Mouse (Mus musculus): ENCODE data around the gene Etl4. TPM values are rescaled to one million over a fixed set of nuclear protein-coding genes. Genes with fewer than 3 reads are reported as not detected.

Gene Etl4
- polyA plus RNA-seq, 1 experiment, result 19.0 TPM

GRCm38 (mm10) chr2:20404395-20404794 lies 494.8 kb downstream of the Etl4 start:
- Histone ChIP-seq H3K4me1 (ENCODE audit: control insufficient read depth, insufficient read depth, insufficient read length, low read length) (no peaks in the 10 kb centered on the region), H3K36me3 (ENCODE audit: control insufficient read depth, insufficient read depth, low read length) (no peaks in the 10 kb centered on the region), H3K27ac (ENCODE audit: insufficient read depth, low read depth, low read length) (no peak overlapping the region), H3K4me3 (ENCODE audit: low read depth, low read length) (no peak overlapping the region), H3K27me3 (ENCODE audit: control insufficient read depth, insufficient read depth, low read length) (no peaks in the 10 kb centered on the region)
- no peak for TF ChIP-seq CTCF (IDR thresholded peaks at IDR 0.05; ENCODE audit: extremely low read depth, insufficient read length, insufficient replicate concordance, low read depth, low read length)
- TF ChIP-seq POLR2A (IDR thresholded peaks at IDR 0.05; ENCODE audit: low read depth, low read length), result no peak
- 55% methylated on average over 1 of the region's 1 CpGs for WGBS

GRCm38 (mm10) chr2:20407101-20407500 lies 497.5 kb downstream of the Etl4 start:
- Histone ChIP-seq H3K27me3 (ENCODE audit: control insufficient read depth, insufficient read depth, low read length) (no peaks in the 10 kb centered on the region), H3K36me3 (ENCODE audit: control insufficient read depth, insufficient read depth, low read length) (no peaks in the 10 kb centered on the region), H3K4me3 (ENCODE audit: low read depth, low read length) (no peak overlapping the region), H3K4me1 (ENCODE audit: control insufficient read depth, insufficient read depth, insufficient read length, low read length) (no peaks in the 10 kb centered on the region), H3K27ac (ENCODE audit: insufficient read depth, low read depth, low read length) (no peak overlapping the region)
- TF ChIP-seq POLR2A (IDR thresholded peaks at IDR 0.05; ENCODE audit: low read depth, low read length), result no peak
- WGBS, result 74% methylated on average over 5 of the region's 5 CpGs

GRCm38 (mm10) chr2:20414856-20415255 lies 505.3 kb downstream of the Etl4 start:
- Histone ChIP-seq H3K27ac (ENCODE audit: insufficient read depth, low read depth, low read length) (no peak overlapping the region), H3K4me3 (ENCODE audit: low read depth, low read length) (no peak overlapping the region), H3K27me3 (ENCODE audit: control insufficient read depth, insufficient read depth, low read length) (no peaks in the 10 kb centered on the region), H3K4me1 (ENCODE audit: control insufficient read depth, insufficient read depth, insufficient read length, low read length) (no peaks in the 10 kb centered on the region), H3K36me3 (ENCODE audit: control insufficient read depth, insufficient read depth, low read length) (no peaks in the 10 kb centered on the region)
- TF ChIP-seq CTCF (IDR thresholded peaks at IDR 0.05; ENCODE audit: extremely low read depth, insufficient read length, insufficient replicate concordance, low read depth, low read length) (no peak), POLR2A (IDR thresholded peaks at IDR 0.05; ENCODE audit: low read depth, low read length) (no peak)
- 81% methylated on average over 4 of the region's 4 CpGs for WGBS

DNA sequence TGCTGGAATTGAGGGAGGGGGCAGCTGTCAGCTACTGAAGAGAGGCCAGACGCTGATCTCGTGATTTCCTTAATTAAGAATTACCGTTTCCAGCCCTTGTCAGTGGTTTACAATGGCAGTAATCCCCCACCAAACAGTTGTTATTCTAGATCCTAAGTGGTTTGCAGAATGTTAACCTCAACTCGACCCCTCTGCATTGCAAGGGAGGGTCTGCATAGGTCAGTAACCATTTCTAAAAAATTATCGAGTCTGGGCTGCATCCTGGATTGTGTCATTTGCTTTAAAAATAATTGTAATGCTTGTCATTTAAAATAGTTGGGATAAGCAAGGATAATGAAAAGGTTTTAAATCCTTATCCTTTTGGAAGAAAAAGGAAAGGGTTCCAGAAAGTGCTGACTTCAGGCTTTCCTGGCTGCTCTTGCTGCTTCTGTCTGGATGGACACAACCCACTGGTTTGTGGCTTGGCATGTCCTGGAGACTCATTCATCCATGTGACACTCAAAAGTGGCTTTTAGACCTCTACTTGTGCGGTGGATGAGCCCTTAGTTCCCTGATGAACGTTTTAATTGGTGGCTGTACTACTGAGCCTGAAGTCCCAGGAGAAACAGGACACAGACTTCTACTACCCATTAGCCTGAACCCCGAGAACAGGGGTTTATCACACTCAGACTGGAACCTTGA lies 507.5 kb downstream of the Etl4 start:
- WGBS, result 48% methylated on average over 8 of the region's 8 CpGs
- H3K27ac ChIP-seq (ENCODE audit: insufficient read depth, low read depth, low read length), result no peak overlapping the region
- no peak overlapping the region for H3K4me3 ChIP-seq (ENCODE audit: low read depth, low read length)
- TF ChIP-seq POLR2A (IDR thresholded peaks at IDR 0.05; ENCODE audit: low read depth, low read length), result no peak
- TF ChIP-seq CTCF (IDR thresholded peaks at IDR 0.05; ENCODE audit: extremely low read depth, insufficient read length, insufficient replicate concordance, low read depth, low read length), result no peak
- no peaks in the 10 kb centered on the region for H3K27me3 ChIP-seq (ENCODE audit: control insufficient read depth, insufficient read depth, low read length)
- no peaks in the 10 kb centered on the region for H3K36me3 ChIP-seq (ENCODE audit: control insufficient read depth, insufficient read depth, low read length)
- no peaks in the 10 kb centered on the region for H3K4me1 ChIP-seq (ENCODE audit: control insufficient read depth, insufficient read depth, insufficient read length, low read length)

GRCm38 (mm10) chr2:20417998-20418397 lies 508.4 kb downstream of the Etl4 start:
- Histone ChIP-seq H3K27ac (ENCODE audit: insufficient read depth, low read depth, low read length) (no peak overlapping the region), H3K36me3 (ENCODE audit: control insufficient read depth, insufficient read depth, low read length) (no peaks in the 10 kb centered on the region), H3K4me1 (ENCODE audit: control insufficient read depth, insufficient read depth, insufficient read length, low read length) (no peaks in the 10 kb centered on the region), H3K27me3 (ENCODE audit: control insufficient read depth, insufficient read depth, low read length) (no peaks in the 10 kb centered on the region), H3K4me3 (ENCODE audit: low read depth, low read length) (no peak overlapping the region)
- WGBS, result 81% methylated on average over 6 of the region's 6 CpGs
- TF ChIP-seq POLR2A (IDR thresholded peaks at IDR 0.05; ENCODE audit: low read depth, low read length) (no peak), CTCF (IDR thresholded peaks at IDR 0.05; ENCODE audit: extremely low read depth, insufficient read length, insufficient replicate concordance, low read depth, low read length) (no peak)

DNA sequence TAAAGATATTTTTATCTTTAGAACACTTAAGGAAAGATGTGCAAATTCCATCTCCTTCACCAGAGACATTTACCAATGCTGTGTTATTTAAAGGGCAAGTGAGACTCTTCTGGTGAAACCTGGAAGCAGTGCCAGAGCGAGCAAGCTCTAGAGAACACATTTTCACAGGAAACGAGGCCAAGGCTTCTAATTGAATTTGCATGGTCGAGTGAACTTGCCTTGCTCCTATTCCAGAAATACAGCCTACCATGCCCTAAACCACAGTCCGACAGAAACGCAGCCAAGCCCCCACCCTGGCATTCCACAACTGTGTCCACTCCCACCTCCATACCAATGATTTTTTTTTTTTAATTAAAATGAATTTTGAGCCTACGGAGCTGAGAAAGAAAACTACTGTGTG lies 510.4 kb downstream of the Etl4 start:
- WGBS, result 72% methylated on average over 6 of the region's 6 CpGs

DNA sequence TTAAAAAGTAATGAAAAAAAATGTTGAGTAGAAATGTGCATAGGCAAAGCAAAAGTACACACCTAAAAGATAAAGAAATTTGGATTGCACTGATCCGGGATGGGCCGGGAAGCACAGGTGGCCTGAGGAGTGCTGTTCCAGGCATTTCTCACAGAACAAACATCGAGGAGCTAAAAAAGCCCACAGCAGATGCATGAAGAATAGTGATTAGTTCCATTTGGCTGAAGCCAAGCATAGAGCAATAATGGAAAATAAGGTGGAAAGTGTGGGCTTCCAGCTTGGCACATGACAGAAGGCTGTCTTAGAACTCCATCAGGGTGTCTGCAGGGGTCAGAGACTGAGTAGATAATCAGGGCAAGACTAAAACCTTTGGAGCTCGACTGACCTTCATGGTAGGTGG lies 512.7 kb downstream of the Etl4 start:
- H3K27ac ChIP-seq (ENCODE audit: insufficient read depth, low read depth, low read length), result no peak overlapping the region
- no peaks in the 10 kb centered on the region for H3K4me1 ChIP-seq (ENCODE audit: control insufficient read depth, insufficient read depth, insufficient read length, low read length)
- 41% methylated on average over 4 of the region's 4 CpGs for WGBS
- no peaks in the 10 kb centered on the region for H3K27me3 ChIP-seq (ENCODE audit: control insufficient read depth, insufficient read depth, low read length)
- no peak for TF ChIP-seq POLR2A (IDR thresholded peaks at IDR 0.05; ENCODE audit: low read depth, low read length)
- no peak for TF ChIP-seq CTCF (IDR thresholded peaks at IDR 0.05; ENCODE audit: extremely low read depth, insufficient read length, insufficient replicate concordance, low read depth, low read length)
- no peaks in the 10 kb centered on the region for H3K36me3 ChIP-seq (ENCODE audit: control insufficient read depth, insufficient read depth, low read length)
- H3K4me3 ChIP-seq (ENCODE audit: low read depth, low read length), result no peak overlapping the region

More for the DNA sequence above, 510.4 kb downstream of the Etl4 start:
- no peaks in the 10 kb centered on the region for H3K36me3 ChIP-seq (ENCODE audit: control insufficient read depth, insufficient read depth, low read length)
- TF ChIP-seq CTCF (IDR thresholded peaks at IDR 0.05; ENCODE audit: extremely low read depth, insufficient read length, insufficient replicate concordance, low read depth, low read length), result no peak
- no peak for TF ChIP-seq POLR2A (IDR thresholded peaks at IDR 0.05; ENCODE audit: low read depth, low read length)
- no peak overlapping the region for H3K27ac ChIP-seq (ENCODE audit: insufficient read depth, low read depth, low read length)
- no peaks in the 10 kb centered on the region for H3K27me3 ChIP-seq (ENCODE audit: control insufficient read depth, insufficient read depth, low read length)
- H3K4me1 ChIP-seq (ENCODE audit: control insufficient read depth, insufficient read depth, insufficient read length, low read length), result no peaks in the 10 kb centered on the region
- no peak overlapping the region for H3K4me3 ChIP-seq (ENCODE audit: low read depth, low read length)

All from small intestine, adult 2 months (tissue).